Mouse (Mus musculus) forebrain, embryonic 12.5 days (tissue): ENCODE data around the gene Gm20388. TPM values are rescaled to one million over a fixed set of nuclear protein-coding genes. Genes with fewer than 3 reads are reported as not detected.

Experiments
- ATAC-seq: fragments of 200-750 bp; cut with Nextera tagmentation; 2 replicates; pipeline ENCODE4 v1.8.0; 2017; ENCODE audit warnings: moderate TSS enrichment; ENCODE audit not compliant: low FRiP score
- H3K27ac ChIP-seq: fragments of 300-500 bp; sonication (generic); 2 replicates; pipeline ENCODE4 v1.5.1; 2016; ENCODE audit warnings: mild to moderate bottlenecking
- H3K27me3 ChIP-seq: fragments of 300-500 bp; sonication (generic); 2 replicates; pipeline ENCODE4 v1.6.1; 2016; ENCODE audit warnings: mild to moderate bottlenecking
- H3K36me3 ChIP-seq: fragments of 300-500 bp; sonication (generic); replicated peaks from 2 replicates; pipeline ENCODE4 v1.6.1; 2016; ENCODE audit warnings: mild to moderate bottlenecking
- H3K4me1 ChIP-seq: fragments of 300-500 bp; sonication (generic); 2 replicates; pipeline ENCODE4 v1.6.1; 2016
- H3K4me2 ChIP-seq: fragments of 300-500 bp; sonication (generic); 2 replicates; pipeline ENCODE4 v1.6.1; 2016; ENCODE audit warnings: mild to moderate bottlenecking, moderate library complexity
- H3K4me3 ChIP-seq: fragments of 300-500 bp; sonication (generic); replicated peaks from 2 replicates; pipeline ENCODE4 v1.5.1; 2016; ENCODE audit warnings: mild to moderate bottlenecking
- H3K9ac ChIP-seq: fragments of 300-500 bp; sonication (generic); 2 replicates; pipeline ENCODE4 v1.6.1; 2016; ENCODE audit warnings: mild to moderate bottlenecking
- H3K9me3 ChIP-seq: fragments of 300-500 bp; sonication (generic); 2 replicates; pipeline ENCODE4 v1.6.1; 2016
- WGBS: fragments of 180-500 bp; shearing (Covaris S2); methylation state at CpG from one replicate; pipeline ENCODE4 v1.1.7; 2016; 5-methylcytosine and 5-hydroxymethylcytosine counted together
- polyA plus RNA-seq: library from polyadenylated mRNA; unstranded; fragments of >200 nt; fragmentation: Nextera tagmentation; extraction: Ambion mirVana; gene quantifications from 2 replicates; pipeline ENCODE4 v1.2.1, GENCODE M21; 2016

Gene Gm20388
- 5.6 TPM in 1 of 2 replicates, not detected in the other for polyA plus RNA-seq

DNA sequence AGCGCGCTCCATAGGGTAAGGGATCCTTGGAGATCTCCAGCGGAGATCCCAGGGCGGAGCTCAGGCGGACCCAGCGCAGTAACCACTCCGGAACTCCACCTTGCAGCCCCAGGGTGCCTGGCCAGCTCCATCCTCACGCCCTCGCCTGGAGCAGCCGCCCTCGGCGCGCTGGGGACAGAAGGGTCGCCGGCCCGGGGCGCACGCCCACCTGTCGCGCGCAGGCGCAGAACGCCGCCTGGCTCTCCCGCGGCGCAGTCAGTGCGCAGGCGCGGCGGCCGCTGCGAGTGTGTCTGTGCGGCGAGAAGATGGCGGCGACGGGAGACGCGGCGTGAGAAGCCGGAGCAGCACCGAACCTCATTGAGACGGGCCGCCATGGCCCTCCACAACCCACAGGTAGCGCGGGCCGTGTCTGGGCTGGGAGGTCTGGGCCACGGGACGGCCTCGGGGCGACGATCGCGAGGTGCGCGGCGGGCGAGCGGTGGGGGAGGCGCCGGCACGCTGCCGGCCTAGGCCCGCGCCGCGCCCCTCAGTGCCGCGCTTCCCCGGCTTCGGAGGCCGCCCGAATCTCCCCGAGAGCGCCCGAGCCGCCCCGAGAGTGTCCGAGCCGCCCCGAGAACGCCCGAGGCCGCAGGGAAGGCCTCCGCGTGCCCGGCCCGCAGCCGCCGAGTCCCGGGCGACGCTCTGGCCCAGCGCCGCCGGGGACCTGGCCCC is at the start of gene Gm20388:
TSS of gene Gm20388 (plus strand) at position 295 of the 711 bp plus-strand sequence.
- WGBS = under 1% methylated on average over 94 of the region's 97 CpGs

DNA sequence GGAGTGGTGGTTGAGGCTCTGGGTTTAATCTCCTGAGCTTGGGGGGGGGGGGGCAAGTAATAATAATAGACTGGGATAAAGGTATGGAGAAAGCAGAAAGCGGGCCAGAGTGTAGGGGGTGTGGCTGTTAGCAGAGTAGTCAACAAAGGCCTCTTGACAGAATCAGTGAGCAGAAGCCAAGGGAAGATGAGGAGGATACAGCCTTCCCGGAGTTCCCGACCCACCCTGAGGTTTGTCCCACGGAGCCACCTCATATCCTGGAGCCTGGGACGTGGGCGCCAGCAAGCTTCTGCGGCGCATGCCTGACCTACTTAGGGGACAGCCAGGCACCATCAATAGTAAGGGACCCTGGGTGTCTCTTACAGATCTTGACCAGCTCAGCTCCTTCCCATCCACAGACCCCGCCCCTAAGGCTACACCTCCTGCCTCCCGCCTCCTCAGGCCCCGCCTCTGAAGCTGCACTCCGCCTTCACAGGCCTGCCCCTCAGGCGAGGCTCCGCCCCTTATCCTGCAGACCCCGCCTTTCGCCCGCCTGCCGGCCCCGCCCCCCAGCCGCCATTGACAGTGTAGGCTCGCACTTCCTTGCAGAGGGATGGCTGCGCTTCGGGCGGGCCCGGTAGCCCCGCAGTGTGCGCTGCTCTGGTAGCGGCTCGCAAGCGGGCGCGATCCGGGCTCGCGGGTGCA is 48.8 kb upstream of the Gm20388 start, which contains the start of gene Klhl36:
TSS of gene Klhl36 (plus strand) at position 561 of the 684 bp plus-strand sequence.
- peak within 1 kb of the TSS; percentile 73 for H3K4me3 ChIP-seq
- ATAC-seq = peak; percentile 96
- peak within 1 kb of the TSS; percentile 87 for H3K4me2 ChIP-seq
- H3K27me3 ChIP-seq = peaks cover 12% of the 10 kb centered on the region; the same call in 1 of the 2 replicates
- H3K9me3 ChIP-seq = no peaks in the 10 kb centered on the region
- H3K9ac ChIP-seq = peak within 1 kb of the TSS; percentile 81
- H3K27ac ChIP-seq = no peak within 1 kb of the TSS
- WGBS = 2% methylated on average over 35 of the region's 35 CpGs
- H3K4me1 ChIP-seq = peaks cover 17% of the 10 kb centered on the region
- no peaks in the 10 kb centered on the region for H3K36me3 ChIP-seq

More for the DNA sequence above, at the start of gene Gm20388:
- Histone ChIP-seq H3K27me3 (0 out of 2 replicates have a peak, but pooled peaks cover 4% of the 10 kb centered on the region), H3K9me3 (no peaks in the 10 kb centered on the region), H3K4me1 (peaks cover 36% of the 10 kb centered on the region), H3K4me3 (peak within 1 kb of the TSS; percentile 85), H3K27ac (peak within 1 kb of the TSS; percentile 89), H3K9ac (peak within 1 kb of the TSS; percentile 94), H3K36me3 (no peaks in the 10 kb centered on the region), H3K4me2 (peak within 1 kb of the TSS; percentile 82)
- peak; percentile 94 for ATAC-seq

DNA sequence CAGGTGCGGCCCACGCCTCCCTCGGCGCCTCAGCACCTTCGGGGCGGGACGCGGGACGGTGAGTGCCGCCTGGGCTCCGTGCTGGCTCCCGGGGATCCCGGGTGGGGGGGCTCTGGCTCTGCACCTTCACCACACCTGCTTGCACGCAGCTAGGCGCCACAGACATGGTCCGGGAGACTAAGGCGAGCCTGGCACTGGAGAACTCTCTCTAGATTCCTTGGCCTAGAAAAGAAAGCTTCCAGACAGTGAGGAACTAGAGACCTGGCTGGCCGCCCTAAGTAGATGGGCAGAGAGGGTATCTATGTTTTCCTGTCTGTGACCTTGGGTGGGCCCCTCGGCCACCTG is 48.3 kb upstream of the Gm20388 start:
- Histone ChIP-seq H3K4me1 (peaks cover 17% of the 10 kb centered on the region), H3K27ac (no peak overlapping the region), H3K27me3 (peaks cover 12% of the 10 kb centered on the region; the same call in 1 of the 2 replicates), H3K4me3 (peak overlapping the region; percentile 73), H3K4me2 (peak overlapping the region; percentile 87), H3K36me3 (no peaks in the 10 kb centered on the region), H3K9ac (peak overlapping the region; percentile 81), H3K9me3 (no peaks in the 10 kb centered on the region)
- under 1% methylated on average over 19 of the region's 19 CpGs for WGBS
- no peak for ATAC-seq

DNA sequence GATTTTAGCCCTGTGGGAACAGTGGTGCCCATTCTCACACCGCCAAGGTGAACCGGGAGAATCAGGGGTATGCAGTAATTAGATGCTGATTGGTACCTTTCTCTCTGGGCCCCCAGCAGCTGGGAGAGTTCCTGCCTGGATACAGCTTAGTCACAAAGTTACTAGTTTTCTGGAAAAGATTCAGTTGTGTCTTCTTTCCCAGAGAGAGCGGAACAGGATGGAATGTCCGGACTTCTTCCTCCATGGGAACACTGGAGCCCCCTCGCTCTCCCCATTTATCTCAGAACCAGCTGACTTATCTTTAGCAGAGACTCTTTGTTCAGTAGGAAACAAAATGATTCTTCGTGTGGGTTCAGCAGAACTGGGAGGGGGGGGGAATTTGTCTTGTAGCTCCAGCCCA is 47.9 kb upstream of the Gm20388 start:
- no peak for ATAC-seq
- Histone ChIP-seq H3K27me3 (peaks cover 12% of the 10 kb centered on the region; the same call in 1 of the 2 replicates), H3K4me2 (peak overlapping the region; percentile 87), H3K9me3 (no peaks in the 10 kb centered on the region), H3K36me3 (no peaks in the 10 kb centered on the region), H3K27ac (no peak overlapping the region), H3K4me1 (peaks cover 17% of the 10 kb centered on the region), H3K9ac (peak overlapping the region; percentile 81), H3K4me3 (peak overlapping the region; percentile 73)
- WGBS = 12% methylated on average over 6 of the region's 6 CpGs

DNA sequence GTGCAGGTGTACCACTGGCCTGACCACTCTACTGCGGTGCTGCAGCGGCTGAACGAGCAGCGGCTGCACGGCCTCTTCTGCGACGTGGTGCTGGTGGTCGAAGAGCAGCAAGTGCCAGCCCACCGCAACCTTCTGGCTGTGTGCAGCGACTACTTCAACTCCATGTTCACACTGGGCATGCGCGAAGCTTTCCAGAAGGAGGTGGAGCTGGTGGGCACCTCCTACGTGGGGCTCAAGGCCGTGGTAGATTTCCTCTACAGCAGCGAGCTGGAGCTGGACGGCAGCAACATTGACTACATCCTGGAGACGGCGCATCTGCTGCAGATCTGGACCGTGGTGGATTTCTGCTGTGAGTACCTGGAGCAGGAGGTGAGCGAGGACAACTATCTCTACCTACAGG is 41.0 kb upstream of the Gm20388 start:
- H3K4me3 ChIP-seq = no peak overlapping the region
- H3K9ac ChIP-seq = no peak overlapping the region
- H3K9me3 ChIP-seq = peaks cover 11% of the 10 kb centered on the region
- 91% methylated on average over 20 of the region's 20 CpGs for WGBS
- ATAC-seq = no peak
- H3K4me2 ChIP-seq = no peak overlapping the region
- H3K36me3 ChIP-seq = peaks cover 43% of the 10 kb centered on the region
- no peaks in the 10 kb centered on the region for H3K4me1 ChIP-seq
- H3K27ac ChIP-seq = no peak overlapping the region
- no peaks in the 10 kb centered on the region; the same call in 1 of the 2 replicates for H3K27me3 ChIP-seq

DNA sequence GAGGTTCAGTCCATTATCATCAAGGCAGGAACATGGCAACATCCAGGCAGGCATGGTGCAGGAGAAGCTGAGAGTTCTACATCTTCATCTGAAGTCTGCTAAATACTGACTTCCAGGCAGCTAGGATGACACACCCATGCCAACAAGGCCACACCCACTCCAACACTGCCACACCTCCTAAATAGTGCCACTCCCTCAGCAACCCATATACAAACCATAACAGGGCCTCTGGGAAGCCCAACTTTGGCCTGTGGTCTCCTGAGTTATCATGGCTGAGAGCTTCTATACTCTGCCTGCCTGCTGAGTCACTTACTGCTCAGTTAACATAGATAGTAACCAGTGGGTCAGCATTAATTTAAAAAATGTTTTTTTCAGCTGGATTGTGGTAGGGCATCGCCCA is 37.5 kb upstream of the Gm20388 start:
- Histone ChIP-seq H3K27ac (no peak overlapping the region), H3K9ac (no peak overlapping the region), H3K4me2 (no peak overlapping the region), H3K27me3 (no peaks in the 10 kb centered on the region), H3K4me1 (no peaks in the 10 kb centered on the region), H3K4me3 (no peak overlapping the region), H3K36me3 (peaks cover 50% of the 10 kb centered on the region), H3K9me3 (peaks cover 11% of the 10 kb centered on the region)
- whole genome bisulfite sequencing = 92% methylated on average over 1 of the region's 1 CpGs
- ATAC-seq = no peak

DNA sequence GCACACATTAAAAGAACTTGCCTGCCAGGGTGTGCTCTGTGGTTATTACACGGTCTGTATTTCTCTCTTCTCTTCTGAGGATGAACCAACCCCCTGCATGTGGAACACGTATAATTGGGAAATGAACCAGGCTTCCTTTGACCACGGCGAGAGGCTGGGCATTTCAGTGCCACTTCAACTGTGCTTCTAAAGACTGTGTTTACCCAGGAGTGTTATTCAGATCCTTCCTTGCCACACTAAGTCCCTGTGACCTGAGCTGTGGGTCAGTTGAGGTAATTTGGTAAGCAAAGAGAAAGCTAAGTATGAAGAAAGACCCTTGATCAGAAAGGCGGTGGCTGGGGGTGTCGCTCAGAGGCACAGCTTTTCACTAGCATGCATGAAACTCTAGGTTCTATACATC is 29.3 kb upstream of the Gm20388 start:
- Histone ChIP-seq H3K4me1 (peaks cover 7% of the 10 kb centered on the region), H3K36me3 (peaks cover 4% of the 10 kb centered on the region; the same call in 1 of the 2 replicates), H3K9ac (no peak overlapping the region), H3K27ac (no peak overlapping the region), H3K27me3 (0 out of 2 replicates have a peak, but pooled peaks cover 4% of the 10 kb centered on the region), H3K4me2 (no peak overlapping the region), H3K9me3 (no peaks in the 10 kb centered on the region), H3K4me3 (no peak overlapping the region)
- 73% methylated on average over 6 of the region's 6 CpGs for whole genome bisulfite sequencing
- no peak for ATAC-seq

DNA sequence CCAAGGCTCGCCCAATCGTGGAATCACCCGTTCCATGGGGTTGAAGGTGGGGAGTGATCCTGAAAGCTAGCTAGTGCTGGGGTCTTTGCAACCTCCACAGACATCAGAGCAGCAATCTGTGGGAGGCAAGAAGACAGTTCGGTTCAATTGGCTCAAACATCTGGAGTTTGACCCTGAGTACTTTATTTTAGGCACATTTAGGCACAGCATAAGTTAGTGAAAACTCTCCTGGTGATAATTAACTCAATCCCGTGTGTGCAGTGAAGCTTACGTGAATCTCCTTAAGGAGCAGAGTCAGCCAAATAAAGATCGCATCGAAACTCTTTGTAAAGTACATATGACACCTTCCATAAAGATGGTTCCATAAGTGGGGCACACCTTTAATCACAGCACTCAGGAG is 28.7 kb upstream of the Gm20388 start:
- WGBS = 73% methylated on average over 8 of the region's 8 CpGs
- no peak overlapping the region for H3K27ac ChIP-seq
- ATAC-seq = no peak
- H3K4me3 ChIP-seq = no peak overlapping the region
- 0 out of 2 replicates have a peak, but pooled peaks cover 4% of the 10 kb centered on the region for H3K27me3 ChIP-seq
- peaks cover 7% of the 10 kb centered on the region for H3K4me1 ChIP-seq
- H3K9me3 ChIP-seq = no peaks in the 10 kb centered on the region
- no peak overlapping the region for H3K4me2 ChIP-seq
- H3K36me3 ChIP-seq = no peaks in the 10 kb centered on the region
- no peak overlapping the region for H3K9ac ChIP-seq

DNA sequence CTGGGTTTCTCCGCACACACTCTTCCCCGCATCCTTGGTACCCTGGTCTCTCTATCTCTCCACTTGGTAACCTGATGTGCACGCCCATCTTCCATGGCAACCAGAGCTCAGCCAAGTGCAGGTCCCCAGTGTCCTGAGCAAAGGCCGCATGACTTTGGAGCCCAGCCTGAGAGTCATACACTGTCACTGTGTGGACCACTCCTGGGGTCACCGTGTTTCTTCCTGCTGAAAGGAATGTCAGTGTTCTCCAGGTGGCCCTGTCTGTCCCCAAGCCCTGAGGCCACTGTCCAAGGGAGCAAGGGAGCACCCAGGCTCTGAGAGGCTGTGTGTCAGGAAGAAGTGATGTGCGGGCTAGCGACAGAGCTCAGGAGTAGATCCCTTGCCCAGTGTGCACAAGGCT is 27.4 kb upstream of the Gm20388 start:
- no peak overlapping the region for H3K4me2 ChIP-seq
- H3K9me3 ChIP-seq = no peaks in the 10 kb centered on the region
- no peaks in the 10 kb centered on the region for H3K36me3 ChIP-seq
- ATAC-seq = no peak
- 0 out of 2 replicates have a peak, but pooled peaks cover 4% of the 10 kb centered on the region for H3K27me3 ChIP-seq
- H3K27ac ChIP-seq = no peak overlapping the region
- H3K9ac ChIP-seq = no peak overlapping the region
- H3K4me1 ChIP-seq = peaks cover 12% of the 10 kb centered on the region
- no peak overlapping the region for H3K4me3 ChIP-seq
- WGBS = 89% methylated on average over 7 of the region's 7 CpGs

DNA sequence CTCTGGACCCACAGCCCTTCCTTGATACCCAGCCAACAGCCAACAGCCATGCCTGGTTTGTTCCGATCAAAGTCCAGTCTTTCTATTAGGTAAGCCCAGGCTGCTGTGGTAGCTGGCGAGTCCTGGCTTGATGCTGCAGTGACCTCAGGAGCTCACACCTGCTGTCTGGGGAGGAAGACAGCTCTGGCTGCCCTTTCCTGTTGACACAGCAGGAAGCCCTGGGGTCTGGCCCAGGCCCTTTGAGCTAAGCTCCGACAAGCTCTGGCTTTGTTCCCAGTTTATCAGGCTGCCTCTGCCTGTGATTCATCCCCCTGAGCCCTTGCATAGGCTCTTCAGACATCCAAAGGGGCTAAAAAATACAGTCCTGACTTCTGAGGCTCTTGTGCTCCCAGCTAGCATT is 25.0 kb upstream of the Gm20388 start:
- Histone ChIP-seq H3K4me1 (peaks cover 12% of the 10 kb centered on the region), H3K4me3 (no peak overlapping the region), H3K4me2 (no peak overlapping the region), H3K27me3 (no peaks in the 10 kb centered on the region), H3K9ac (no peak overlapping the region), H3K36me3 (no peaks in the 10 kb centered on the region), H3K27ac (no peak overlapping the region), H3K9me3 (no peaks in the 10 kb centered on the region)
- 40% methylated on average over 3 of the region's 3 CpGs for WGBS
- ATAC-seq = no peak

DNA sequence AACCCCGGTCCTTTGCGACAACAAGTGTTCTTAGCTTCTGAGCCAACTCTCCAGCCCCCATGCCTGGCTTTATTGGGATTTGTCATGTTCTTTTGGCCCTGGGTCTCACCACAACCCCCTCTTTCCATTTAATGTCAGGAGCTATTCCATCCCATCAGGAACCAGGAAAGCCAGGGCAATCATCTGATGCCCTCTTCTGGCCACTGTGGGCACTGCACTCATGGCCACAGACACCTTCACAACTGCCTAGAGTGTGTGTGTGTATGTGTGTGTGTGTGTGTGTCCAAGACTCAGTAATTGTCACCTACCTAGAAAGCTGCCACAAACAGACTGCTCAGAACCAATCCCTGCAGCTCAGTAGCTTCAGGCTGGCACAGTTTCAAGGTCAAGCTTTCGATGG is 23.5 kb upstream of the Gm20388 start:
- no peak overlapping the region for H3K4me2 ChIP-seq
- 90% methylated on average over 3 of the region's 3 CpGs for WGBS
- H3K27me3 ChIP-seq = no peaks in the 10 kb centered on the region
- no peaks in the 10 kb centered on the region for H3K36me3 ChIP-seq
- H3K4me1 ChIP-seq = peaks cover 12% of the 10 kb centered on the region
- no peak overlapping the region for H3K4me3 ChIP-seq
- H3K9ac ChIP-seq = no peak overlapping the region
- H3K9me3 ChIP-seq = no peaks in the 10 kb centered on the region
- H3K27ac ChIP-seq = no peak overlapping the region
- no peak for ATAC-seq

DNA sequence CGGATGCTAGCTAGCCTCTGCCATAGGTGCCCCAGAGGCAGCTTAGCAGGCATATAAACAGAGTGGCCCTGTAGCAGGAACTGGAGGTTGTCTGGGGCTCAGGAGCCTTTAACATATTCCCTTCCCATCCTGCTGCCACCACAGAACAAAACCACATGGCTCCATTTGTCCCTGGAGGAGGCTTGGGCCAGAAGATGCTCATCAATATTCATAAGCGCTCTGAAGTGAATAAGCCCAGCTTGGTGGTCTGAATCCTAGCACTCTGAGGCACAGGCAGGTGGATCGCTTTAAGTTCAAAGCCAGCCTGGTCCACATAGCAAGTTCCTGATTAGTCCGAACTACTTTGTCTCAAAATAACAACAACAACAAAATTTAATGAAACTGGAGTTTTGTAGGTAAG is 22.6 kb upstream of the Gm20388 start:
- Histone ChIP-seq H3K4me3 (no peak overlapping the region), H3K27me3 (no peaks in the 10 kb centered on the region), H3K27ac (no peak overlapping the region), H3K4me1 (peaks cover 12% of the 10 kb centered on the region), H3K9ac (no peak overlapping the region), H3K36me3 (no peaks in the 10 kb centered on the region), H3K9me3 (no peaks in the 10 kb centered on the region), H3K4me2 (no peak overlapping the region)
- ATAC-seq = no peak
- 64% methylated on average over 4 of the region's 4 CpGs for WGBS
